Mouse (Mus musculus): ENCODE data around the gene Emd. TPM values are rescaled to one million over a fixed set of nuclear protein-coding genes. Genes with fewer than 3 reads are reported as not detected.

Gene Emd
- polyA plus RNA-seq, 1 experiment from 2014 or later, result 10.1 TPM

- 11% methylated on average over 14 of the region's 14 CpGs for WGBS (ENCODE audit: insufficient replicate concordance)
- H3K4me3 ChIP-seq, result peak overlapping the region; percentile 71
- H3K27ac ChIP-seq, result peak overlapping the region; percentile 95
- H3K9me3 ChIP-seq (replicated peaks), result no peaks in the 10 kb centered on the region
- H3K27me3 ChIP-seq (replicated peaks), result no peaks in the 10 kb centered on the region
- peaks cover 16% of the 10 kb centered on the region; the same call in 1 of the 2 replicates for H3K36me3 ChIP-seq
- ATAC-seq, result peak; percentile 3; the same call in 1 of the 2 replicates
- peak overlapping the region; percentile 76 for H3K9ac ChIP-seq
- peaks cover 34% of the 10 kb centered on the region for H3K4me1 ChIP-seq
- peak overlapping the region; percentile 85 for H3K4me2 ChIP-seq
These were observed 26.7 kb downstream of the Emd start for GRCm38 (mm10) chrX:74281041-74281731.

GRCm38 (mm10) chrX:74281732-74282394, 27.4 kb downstream of the Emd start, which contains the start of the genes Taz and Dnase1l1:
TSS of gene Taz (plus strand) at chrX:74281912.
TSS of gene Dnase1l1 (minus strand) at chrX:74282337.
- WGBS (ENCODE audit: insufficient replicate concordance), result 6% methylated on average over 16 of the region's 16 CpGs
- peak within 1 kb of the TSS; percentile 85 for H3K4me2 ChIP-seq
- peak; percentile 97 for ATAC-seq

GRCm38 (mm10) chrX:74282395-74283091, 28.1 kb downstream of the Emd start:
- H3K9ac ChIP-seq, result peak overlapping the region; percentile 76
- H3K4me3 ChIP-seq, result peak overlapping the region; percentile 71
- H3K27ac ChIP-seq, result peak overlapping the region; percentile 95
- peak overlapping the region; percentile 85 for H3K4me2 ChIP-seq
- H3K36me3 ChIP-seq, result peaks cover 10% of the 10 kb centered on the region; the same call in 1 of the 2 replicates
- no peaks in the 10 kb centered on the region for H3K9me3 ChIP-seq (replicated peaks)
- 6% methylated on average over 39 of the region's 39 CpGs for WGBS (ENCODE audit: insufficient replicate concordance)
- peak; percentile 52 for ATAC-seq
- no peaks in the 10 kb centered on the region for H3K27me3 ChIP-seq (replicated peaks)
- H3K4me1 ChIP-seq, result peaks cover 34% of the 10 kb centered on the region

More at GRCm38 (mm10) chrX:74281732-74282394, 27.4 kb downstream of the Emd start, which contains the start of the genes Taz and Dnase1l1:
- peak within 1 kb of the TSS; percentile 95 for H3K27ac ChIP-seq
- peaks cover 34% of the 10 kb centered on the region for H3K4me1 ChIP-seq
- peaks cover 10% of the 10 kb centered on the region; the same call in 1 of the 2 replicates for H3K36me3 ChIP-seq
- H3K9ac ChIP-seq, result peak within 1 kb of the TSS; percentile 76
- H3K9me3 ChIP-seq (replicated peaks), result no peaks in the 10 kb centered on the region
- H3K27me3 ChIP-seq (replicated peaks), result no peaks in the 10 kb centered on the region
- peak within 1 kb of the TSS; percentile 71 for H3K4me3 ChIP-seq

GRCm38 (mm10) chrX:74283092-74283437, 28.6 kb downstream of the Emd start:
- 24% methylated on average over 5 of the region's 5 CpGs for WGBS (ENCODE audit: insufficient replicate concordance)
- H3K4me2 ChIP-seq, result peak overlapping the region; percentile 85

GRCm38 (mm10) chrX:74293431-74293830, 38.9 kb downstream of the Emd start:
- Histone ChIP-seq H3K9ac (no peak overlapping the region), H3K9me3 (replicated peaks) (no peaks in the 10 kb centered on the region), H3K36me3 (peaks cover 17% of the 10 kb centered on the region), H3K27ac (no peak overlapping the region), H3K4me3 (no peak overlapping the region), H3K4me1 (peaks cover 10% of the 10 kb centered on the region; the same call in 1 of the 2 replicates), H3K4me2 (no peak overlapping the region), H3K27me3 (replicated peaks) (no peaks in the 10 kb centered on the region)
- no peak for ATAC-seq
- 45% methylated on average over 4 of the region's 4 CpGs for WGBS (ENCODE audit: insufficient replicate concordance)

More at GRCm38 (mm10) chrX:74283092-74283437, 28.6 kb downstream of the Emd start:
- Histone ChIP-seq H3K27me3 (replicated peaks) (no peaks in the 10 kb centered on the region), H3K9me3 (replicated peaks) (no peaks in the 10 kb centered on the region), H3K36me3 (peaks cover 12% of the 10 kb centered on the region), H3K27ac (peak overlapping the region; percentile 95), H3K4me3 (peak overlapping the region; percentile 71), H3K9ac (peak overlapping the region; percentile 76), H3K4me1 (peaks cover 31% of the 10 kb centered on the region)
- no peak for ATAC-seq

GRCm38 (mm10) chrX:74296538-74297448, 42.3 kb downstream of the Emd start, which contains the start of gene Atp6ap1:
TSS of gene Atp6ap1 (plus strand) at chrX:74297097.
- peak; percentile 96 for ATAC-seq
- Histone ChIP-seq H3K4me3 (peak within 1 kb of the TSS; percentile 75), H3K27ac (peak within 1 kb of the TSS; percentile 84), H3K9me3 (replicated peaks) (no peaks in the 10 kb centered on the region), H3K36me3 (peaks cover 32% of the 10 kb centered on the region), H3K4me2 (peak within 1 kb of the TSS; percentile 77), H3K4me1 (peaks cover 21% of the 10 kb centered on the region), H3K9ac (peak within 1 kb of the TSS; percentile 77), H3K27me3 (replicated peaks) (0 out of 2 replicates have a peak, but pooled peaks cover 6% of the 10 kb centered on the region)
- WGBS (ENCODE audit: insufficient replicate concordance), result 12% methylated on average over 37 of the region's 37 CpGs

GRCm38 (mm10) chrX:74298348-74298747, 43.9 kb downstream of the Emd start:
- Histone ChIP-seq H3K27me3 (replicated peaks) (0 out of 2 replicates have a peak, but pooled peaks cover 6% of the 10 kb centered on the region), H3K4me1 (peaks cover 21% of the 10 kb centered on the region), H3K27ac (no peak overlapping the region), H3K9ac (0 out of 2 replicates have a peak overlapping the region, but pooled peaks have one; percentile 31), H3K4me3 (peak overlapping the region; percentile 26), H3K4me2 (peak overlapping the region; percentile 52), H3K36me3 (peaks cover 47% of the 10 kb centered on the region), H3K9me3 (replicated peaks) (no peaks in the 10 kb centered on the region)
- ATAC-seq, result no peak
- WGBS (ENCODE audit: insufficient replicate concordance), result 36% methylated on average over 1 of the region's 1 CpGs

GRCm38 (mm10) chrX:74299721-74300120, 45.2 kb downstream of the Emd start:
- Histone ChIP-seq H3K27me3 (replicated peaks) (0 out of 2 replicates have a peak, but pooled peaks cover 6% of the 10 kb centered on the region), H3K4me2 (no peak overlapping the region), H3K4me3 (no peak overlapping the region), H3K36me3 (peaks cover 58% of the 10 kb centered on the region), H3K9ac (no peak overlapping the region), H3K9me3 (replicated peaks) (no peaks in the 10 kb centered on the region), H3K4me1 (peaks cover 25% of the 10 kb centered on the region), H3K27ac (no peak overlapping the region)
- no peak for ATAC-seq
- WGBS (ENCODE audit: insufficient replicate concordance), result 69% methylated on average over 3 of the region's 3 CpGs

GRCm38 (mm10) chrX:74304867-74305700, 50.6 kb downstream of the Emd start, which contains the start of gene Gdi1:
TSS of gene Gdi1 (plus strand) at chrX:74304998.
- 0 out of 2 replicates have a peak, but pooled peaks cover 6% of the 10 kb centered on the region for H3K27me3 ChIP-seq (replicated peaks)
- ATAC-seq, result peak; percentile 83
- H3K9me3 ChIP-seq (replicated peaks), result no peaks in the 10 kb centered on the region
- peak within 1 kb of the TSS; percentile 86 for H3K27ac ChIP-seq
- WGBS (ENCODE audit: insufficient replicate concordance), result 11% methylated on average over 39 of the region's 41 CpGs
- H3K36me3 ChIP-seq, result peaks cover 83% of the 10 kb centered on the region
- peak within 1 kb of the TSS; percentile 77 for H3K4me2 ChIP-seq
- peak within 1 kb of the TSS; percentile 69 for H3K4me3 ChIP-seq
- H3K9ac ChIP-seq, result peak within 1 kb of the TSS; percentile 78
- peaks cover 17% of the 10 kb centered on the region for H3K4me1 ChIP-seq
